Mouse (Mus musculus) heart, postnatal 14 days (tissue): Measurements from ENCODE around the gene Ccdc3. TPM values are rescaled to one million over a fixed set of nuclear protein-coding genes. Genes with fewer than 3 reads are reported as not detected.

Experiments
- DNase-seq, 2 experiments: peaks; one replicate each; pipeline ENCODE4 v3.0.0; 2021 to 2022
- intact Hi-C: fragments of 180-260 bp; cut with DNase I; formaldehyde crosslinking; loops from one replicate; pipeline ENCODE4 v1.15.1; 2025
- total RNA-seq, 2 experiments: library from RNA; stranded (reverse); gene quantifications; 2 replicates each; pipeline ENCODE4 v1.2.3; 2021

Ccdc3 gene
- total RNA-seq, 2 experiments from 2014 or later = 5.2 to 6.0 TPM

GRCm38 (mm10) chr2:5154711-5155110 lies 17.1 kb downstream of the Ccdc3 start:
- DNase-seq = no peak
- intact Hi-C loops = no loop called here

DNA sequence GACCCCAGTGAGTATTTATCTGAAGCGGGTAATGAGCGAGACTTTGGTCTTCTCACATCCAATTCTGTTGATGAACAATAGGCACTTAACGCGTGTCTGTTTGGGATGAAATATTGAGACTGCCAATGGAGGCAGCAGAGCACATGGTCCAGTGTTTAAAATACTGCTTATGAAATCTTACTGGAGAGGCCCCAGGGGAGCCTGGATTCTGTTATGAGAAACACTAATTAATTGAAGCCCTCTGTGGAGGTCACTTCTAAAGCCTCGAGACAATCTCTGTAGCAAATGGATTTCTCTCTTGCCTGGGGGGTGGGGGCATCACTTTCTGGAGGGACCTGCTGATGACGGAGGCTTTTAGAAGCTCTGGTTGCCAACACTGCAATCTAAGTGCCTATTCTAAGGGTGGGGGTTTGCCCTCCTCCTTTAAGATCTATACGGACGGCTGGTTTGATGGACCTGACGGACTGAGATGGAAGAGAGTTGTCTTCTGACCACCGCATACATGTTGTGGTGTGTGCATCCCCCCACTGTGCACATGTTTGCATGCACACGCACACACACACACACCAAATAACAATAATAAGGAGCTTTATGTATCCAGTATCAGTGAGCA lies 22.8 kb downstream of the Ccdc3 start:
- intact Hi-C loops = no loop called here
- DNase-seq = no peak

GRCm38 (mm10) chr2:5161002-5161745 lies 23.6 kb downstream of the Ccdc3 start:
- DNase-seq = no peak

DNA sequence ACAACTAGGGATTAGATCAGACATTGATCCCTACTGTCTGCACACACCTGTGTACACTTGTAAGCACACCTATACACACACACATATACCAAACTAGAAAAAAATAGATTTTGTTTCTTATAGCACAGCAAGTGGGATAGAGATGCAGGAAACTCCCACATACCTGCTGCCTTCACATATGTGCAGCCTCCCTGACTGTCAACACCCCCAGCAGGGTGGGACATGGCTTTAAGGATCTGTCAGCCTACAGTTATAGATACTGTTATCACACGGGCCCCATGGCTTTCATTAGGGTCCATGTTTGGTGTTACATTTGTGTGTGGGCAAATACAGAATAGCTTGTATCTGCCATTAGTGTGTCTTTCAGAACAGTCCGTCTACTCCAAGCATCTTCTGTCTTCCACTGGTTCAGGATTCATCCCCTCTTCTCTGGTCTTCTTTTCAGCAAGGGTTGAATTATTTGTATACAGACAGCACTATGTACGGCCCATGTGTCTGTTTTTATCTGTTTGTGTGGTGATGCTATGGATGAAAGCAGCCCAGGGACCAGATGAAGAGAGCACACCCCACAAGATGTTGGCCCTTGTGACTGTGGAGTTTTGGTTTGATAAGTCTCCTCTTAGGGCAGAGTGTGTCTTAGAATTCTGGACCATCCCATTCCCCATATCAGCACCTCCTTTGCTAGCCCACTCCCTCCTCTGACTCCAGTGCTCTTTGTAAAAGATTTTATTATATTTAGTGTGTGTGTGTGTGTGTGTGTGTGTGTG lies 24.5 kb downstream of the Ccdc3 start:
- intact Hi-C loops = no loop called here
- DNase-seq = no peak

More at GRCm38 (mm10) chr2:5161002-5161745, 23.6 kb downstream of the Ccdc3 start:
- intact Hi-C loops = no loop called here

DNA sequence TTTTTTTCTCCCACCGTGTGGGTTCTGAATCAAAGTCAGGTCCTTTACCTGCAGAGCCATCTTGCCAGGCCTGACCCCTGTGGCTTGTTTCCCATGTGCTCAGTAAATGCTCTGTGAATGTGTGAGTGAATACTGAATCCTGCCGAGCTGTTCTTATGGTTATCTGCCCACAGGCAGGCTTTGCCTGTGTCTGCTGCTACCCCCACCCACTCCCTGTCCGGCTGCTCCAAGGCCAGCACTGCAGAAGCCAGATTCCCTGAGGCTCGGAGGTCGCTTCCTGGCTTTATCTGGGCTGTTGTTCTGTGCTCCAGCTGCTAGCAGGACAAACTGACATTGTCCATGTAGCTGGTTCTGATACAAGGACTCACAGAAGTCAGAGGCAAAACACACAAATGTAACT lies 25.2 kb downstream of the Ccdc3 start:
- DNase-seq = no peak
- intact Hi-C loops = no loop called here

DNA sequence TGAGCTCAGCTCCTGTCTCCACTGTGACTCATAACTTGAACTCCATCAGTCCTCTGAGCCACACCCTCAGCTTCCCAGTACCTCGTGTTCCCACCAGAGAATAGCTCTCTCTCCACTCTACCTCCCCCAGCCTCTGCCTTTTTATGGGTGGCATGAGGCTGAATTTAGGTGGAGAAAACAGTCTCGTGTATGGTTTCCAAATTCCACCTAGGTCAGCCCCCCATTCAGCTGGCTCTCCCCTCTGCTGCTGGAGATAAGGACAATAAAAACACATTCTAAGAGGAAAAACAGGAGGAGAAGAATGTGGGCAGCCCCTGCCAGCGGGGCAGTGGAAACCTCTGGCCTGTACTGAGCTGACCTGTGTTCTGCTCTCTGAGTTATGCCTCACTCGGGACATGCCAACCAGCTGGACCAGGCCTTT lies 28.4 kb downstream of the Ccdc3 start:
- DNase-seq = no peak
- intact Hi-C loops = no loop called here

DNA sequence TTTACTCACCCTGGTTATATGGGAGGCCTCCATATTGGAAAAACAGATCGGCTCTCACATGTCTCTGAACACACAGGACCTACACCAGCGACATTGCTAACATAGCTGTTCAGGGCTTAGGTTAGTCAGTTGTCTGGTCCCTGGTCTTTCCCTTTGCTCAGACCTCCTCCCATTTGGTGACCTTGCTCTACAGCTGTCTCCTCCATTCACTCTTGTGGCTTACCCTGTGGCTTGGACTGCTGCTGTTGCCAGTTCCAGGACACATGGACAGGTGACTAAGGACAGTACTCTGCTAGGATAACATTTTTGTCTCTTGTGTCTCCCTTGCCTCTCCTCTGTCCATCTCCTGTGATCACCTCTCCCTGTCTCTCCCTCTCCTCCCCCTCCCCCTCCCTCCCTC lies 29.2 kb downstream of the Ccdc3 start:
- intact Hi-C loops = no loop called here
- DNase-seq = no peak

DNA sequence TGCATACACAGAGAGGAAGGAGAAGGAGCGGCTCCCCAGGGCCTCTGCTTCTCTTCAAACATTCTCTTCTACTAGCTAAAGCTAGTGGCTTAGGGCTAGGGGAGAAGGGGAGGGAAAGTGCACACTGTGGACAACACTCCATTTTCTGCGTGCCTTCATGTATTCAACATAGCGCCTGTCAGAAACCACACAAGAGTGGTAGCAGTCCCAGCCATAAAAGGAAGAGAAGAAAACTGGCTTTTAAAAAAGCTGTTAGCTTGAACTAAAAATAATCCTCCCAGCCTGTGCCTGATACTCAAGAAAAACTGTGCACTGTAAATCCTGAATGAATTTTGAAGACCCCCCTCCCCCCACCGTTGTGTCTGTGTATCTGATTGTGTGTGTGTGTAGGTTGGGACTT lies 33.2 kb downstream of the Ccdc3 start:
- intact Hi-C loops = loop anchor here (5.0 kb wide), 1 partner anchor 76 kb away; no protein-coding TSS in a partner anchor
- no peak for DNase-seq

- DNase-seq = no peak
- intact Hi-C loops = loop anchor here (5.0 kb wide), 1 partner anchor 76 kb away; no protein-coding TSS in a partner anchor
Observed at GRCm38 (mm10) chr2:5171301-5172000, 33.9 kb downstream of the Ccdc3 start.

GRCm38 (mm10) chr2:5172773-5173172 lies 35.2 kb downstream of the Ccdc3 start:
- DNase-seq = no peak
- intact Hi-C loops = loop anchor here (5.0 kb wide), 1 partner anchor 75 kb away; no protein-coding TSS in a partner anchor

DNA sequence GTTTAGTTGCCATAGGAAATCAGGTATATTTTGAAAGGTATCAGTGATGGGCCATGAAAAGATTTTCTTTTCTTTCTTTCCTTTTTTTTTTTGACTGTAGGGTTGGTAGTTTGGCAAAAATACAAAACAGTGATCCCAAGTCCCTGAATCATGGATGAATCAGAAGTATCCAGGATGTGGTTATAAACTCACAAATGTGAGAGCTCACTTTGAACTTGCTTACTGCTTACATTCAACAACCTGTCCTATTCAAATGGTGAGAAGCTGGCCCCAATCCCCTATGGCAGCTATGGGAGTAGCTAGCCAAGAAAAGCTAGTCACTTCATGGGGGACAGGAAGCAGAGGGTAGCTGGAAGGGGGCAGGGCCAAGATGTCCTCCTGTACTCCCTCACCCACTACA lies 37.1 kb downstream of the Ccdc3 start:
- intact Hi-C loops = loop anchor here (5.0 kb wide), 1 partner anchor 73 kb away; no protein-coding TSS in a partner anchor
- no peak for DNase-seq

DNA sequence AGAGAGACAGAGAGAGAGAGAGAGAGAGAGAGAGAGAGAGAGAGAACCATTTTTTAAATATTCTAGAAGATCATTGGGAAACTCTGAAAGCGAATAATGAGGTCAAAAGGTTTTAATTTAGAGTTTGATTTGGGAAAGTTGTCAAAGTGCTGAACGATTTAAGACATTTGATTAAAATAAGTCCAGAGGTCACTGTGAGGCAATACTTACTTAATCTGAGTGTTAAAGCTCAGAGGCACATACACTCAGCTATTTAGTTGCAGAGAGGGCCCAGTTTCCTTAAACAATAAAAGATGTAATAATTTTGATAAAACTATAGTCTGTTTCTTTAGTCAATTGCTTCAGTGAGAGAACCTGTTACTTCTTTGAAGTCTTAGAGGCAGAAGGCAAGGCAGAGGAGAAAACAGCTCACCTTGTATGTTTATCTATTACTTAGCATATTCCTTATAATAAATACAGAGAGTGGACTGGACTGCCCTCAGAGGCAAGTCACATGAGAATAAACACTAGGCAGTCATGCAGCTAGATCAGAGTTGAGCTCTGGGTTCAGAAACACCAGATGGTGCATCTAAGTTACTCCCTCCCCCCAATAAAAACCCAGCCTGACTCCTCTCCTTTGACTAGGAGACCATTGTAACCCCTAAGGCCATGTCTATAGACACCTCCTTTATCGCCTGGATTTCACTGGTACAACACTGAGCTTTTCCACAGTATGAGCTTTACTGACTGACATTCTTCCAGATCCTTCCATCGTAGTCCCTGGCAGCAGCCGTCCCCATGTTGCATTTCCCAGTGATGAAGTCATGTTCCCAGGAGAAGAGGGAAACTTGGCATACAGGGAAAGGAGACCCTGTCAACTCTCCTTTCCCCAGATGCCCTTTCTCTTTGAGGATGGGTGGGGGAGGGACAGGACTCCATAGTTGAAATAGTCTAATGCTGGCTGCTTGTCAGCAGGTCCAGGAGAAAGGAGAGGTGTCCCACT lies 44.2 kb downstream of the Ccdc3 start:
- intact Hi-C loops = no loop called here
- DNase-seq = peak in 1 of 2 experiments; percentile 21

DNA sequence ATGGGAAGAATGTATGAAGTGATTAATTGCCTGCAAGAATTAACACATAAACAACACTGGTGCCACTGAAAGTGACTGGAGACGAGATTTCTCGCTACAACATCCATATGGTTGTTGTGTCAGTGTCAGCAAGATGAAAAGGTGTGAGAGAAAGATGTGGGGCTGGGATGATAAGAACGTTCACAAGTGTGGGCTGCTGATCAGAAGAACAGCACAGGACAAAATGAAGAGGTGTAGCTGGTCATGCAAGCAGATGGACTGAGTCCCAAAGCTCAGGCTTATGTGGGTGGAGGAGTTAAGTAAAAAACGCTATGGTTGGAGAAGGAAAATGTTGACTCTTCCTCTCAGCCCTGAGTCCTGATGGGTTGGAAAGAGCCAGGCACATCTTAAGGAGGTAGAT lies 46.6 kb downstream of the Ccdc3 start:
- intact Hi-C loops = no loop called here
- no peak for DNase-seq

DNA sequence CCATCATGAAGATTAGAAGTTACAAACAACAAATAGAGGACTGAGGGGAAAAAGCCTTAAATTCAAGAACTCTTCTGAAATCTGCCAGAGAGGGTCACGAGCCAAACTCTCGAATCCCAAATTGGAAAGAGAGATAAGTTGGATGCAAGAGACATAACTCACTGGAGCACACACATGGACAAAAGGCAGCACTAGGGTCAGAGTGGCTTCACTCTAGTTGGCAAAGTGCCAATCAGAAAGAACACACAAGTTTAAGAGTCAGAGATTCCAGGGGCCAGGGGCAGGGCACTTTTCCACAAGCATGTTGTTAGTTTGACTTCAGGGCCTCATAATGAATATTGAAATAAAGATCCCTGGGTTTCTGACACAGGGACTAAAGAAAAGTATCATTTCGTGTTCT lies 48.1 kb downstream of the Ccdc3 start:
- no peak for DNase-seq

DNA sequence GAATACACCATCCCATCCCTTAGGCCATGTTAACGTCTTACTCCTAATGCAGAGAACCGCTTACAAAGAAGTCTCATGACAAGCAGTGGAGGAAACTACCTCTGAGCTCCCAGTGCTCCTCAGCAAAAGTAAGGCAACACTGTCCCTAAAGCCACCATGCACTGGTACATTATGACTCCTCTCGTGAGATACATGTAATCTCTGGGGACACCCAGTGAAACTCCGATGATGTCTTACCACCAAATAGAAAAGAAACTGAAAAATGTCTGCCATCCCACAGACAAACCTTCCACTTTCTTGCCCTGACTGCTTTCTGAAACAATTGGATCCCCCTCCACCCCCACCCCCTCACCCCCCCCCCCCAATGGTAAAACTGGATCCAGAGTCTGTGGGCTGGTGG lies 54.6 kb downstream of the Ccdc3 start:
- intact Hi-C loops = no loop called here
- no peak for DNase-seq

More for the DNA sequence above, 48.1 kb downstream of the Ccdc3 start:
- intact Hi-C loops = no loop called here

GRCm38 (mm10) chr2:5193071-5193470 lies 55.5 kb downstream of the Ccdc3 start:
- intact Hi-C loops = no loop called here
- DNase-seq = no peak

DNA sequence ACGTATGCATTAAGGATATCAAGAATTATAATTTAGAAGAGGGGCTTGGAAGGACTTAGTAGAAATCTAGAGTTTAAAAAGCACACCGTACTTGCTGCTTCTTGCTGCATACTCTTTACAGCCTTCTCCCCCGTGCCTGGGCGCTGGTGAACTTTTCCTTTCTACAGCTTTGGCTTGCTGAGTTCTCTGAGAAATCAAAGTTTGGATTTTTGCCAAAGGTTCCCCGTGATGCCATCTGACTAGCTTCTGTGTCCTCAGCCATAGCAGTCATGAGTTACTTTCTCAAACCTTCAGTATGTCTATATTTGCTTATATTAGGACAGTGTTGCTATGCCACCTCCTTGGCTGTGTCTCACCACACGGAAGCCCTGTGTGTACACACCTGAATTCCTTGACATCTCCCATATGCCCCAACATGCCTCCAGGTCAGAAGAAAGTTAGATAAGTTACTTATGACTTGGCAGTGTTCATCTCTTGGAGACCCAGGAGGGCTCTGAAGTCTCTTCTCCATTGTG lies 57.2 kb downstream of the Ccdc3 start:
- intact Hi-C loops = no loop called here
- DNase-seq = no peak

GRCm38 (mm10) chr2:5197486-5197885 lies 59.9 kb downstream of the Ccdc3 start:
- intact Hi-C loops = no loop called here
- no peak for DNase-seq

- DNase-seq = no peak
- intact Hi-C loops = no loop called here
Observed at GRCm38 (mm10) chr2:5199289-5199688, 61.7 kb downstream of the Ccdc3 start.
